Mouse (Mus musculus) adipocyte (in vitro differentiated cells): Measurements from ENCODE around the gene Gm765.

ENCODE experiments used
- DNase-seq: peaks from one replicate; pipeline ENCODE4 v3.0.0-alpha.2; 2016; ENCODE audit warnings: low spot score

The Gm765 gene

DNA sequence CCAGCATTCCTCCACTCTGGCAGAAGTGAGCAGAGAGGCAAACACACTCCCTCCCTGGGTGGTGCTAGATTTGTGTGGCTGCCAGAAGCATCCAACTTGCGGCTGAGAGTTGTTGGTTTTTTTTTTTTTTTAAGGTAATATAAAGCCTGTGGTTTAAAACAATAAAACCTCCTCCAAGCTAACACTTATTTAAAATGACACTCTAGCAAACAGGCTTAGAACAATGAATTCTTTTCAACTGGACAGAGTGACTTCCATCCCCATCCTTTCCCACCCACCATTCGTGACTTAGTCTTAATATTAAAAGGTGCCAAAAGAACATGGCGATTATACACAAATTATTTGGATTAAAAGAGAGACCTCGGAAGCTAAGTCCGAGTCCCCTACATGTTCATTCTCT is at the start of gene Gm765:
TSS of gene Gm765 (minus strand) at position 101 of the 400 bp plus-strand sequence.
- DNase-seq: no peak

DNA sequence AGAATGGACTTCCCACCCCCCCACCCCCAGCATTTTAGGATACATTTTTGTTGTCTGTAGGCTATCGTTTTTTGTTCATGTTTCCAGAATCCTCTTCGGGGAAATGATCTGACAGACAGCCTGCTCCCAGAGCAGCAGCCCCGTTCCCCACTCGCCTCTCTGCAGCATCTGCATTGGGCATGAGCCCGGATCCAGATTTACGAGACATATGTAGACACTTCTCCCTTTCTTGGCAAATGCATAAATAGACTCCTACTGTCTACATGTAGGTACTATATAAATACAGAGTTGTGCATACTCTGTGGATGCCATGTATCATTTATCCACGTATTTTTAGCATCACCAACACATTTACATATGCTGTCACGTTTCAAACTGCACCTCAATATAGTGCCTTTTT is 42.9 kb upstream of the Gm765 start:
- DNase-seq: no peak

- no peak for DNase-seq
Measured at GRCm38 (mm10) chr6:98384431-98384830, 41.9 kb upstream of the Gm765 start.

DNA sequence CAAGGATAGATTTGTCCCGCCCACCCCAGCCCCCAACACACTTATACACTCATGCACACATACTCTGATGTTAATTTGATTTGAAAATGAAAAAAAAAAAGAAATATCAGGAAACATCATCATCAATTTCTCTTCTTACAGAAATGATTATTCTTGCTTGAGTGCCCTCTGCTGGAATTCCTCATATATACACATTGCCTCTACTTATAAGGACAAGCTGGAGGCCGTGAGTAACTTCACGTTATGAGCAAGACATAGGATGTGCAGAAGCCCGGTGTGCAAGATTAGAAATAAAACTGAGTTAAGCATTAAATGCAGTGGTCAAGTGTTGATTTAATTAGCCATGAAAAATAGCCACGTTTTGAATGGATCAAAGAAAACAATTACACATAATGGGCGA is 40.9 kb upstream of the Gm765 start:
- peak; percentile 44 for DNase-seq

- DNase-seq: no peak
Measured at GRCm38 (mm10) chr6:98366199-98366598, 23.6 kb upstream of the Gm765 start.

DNA sequence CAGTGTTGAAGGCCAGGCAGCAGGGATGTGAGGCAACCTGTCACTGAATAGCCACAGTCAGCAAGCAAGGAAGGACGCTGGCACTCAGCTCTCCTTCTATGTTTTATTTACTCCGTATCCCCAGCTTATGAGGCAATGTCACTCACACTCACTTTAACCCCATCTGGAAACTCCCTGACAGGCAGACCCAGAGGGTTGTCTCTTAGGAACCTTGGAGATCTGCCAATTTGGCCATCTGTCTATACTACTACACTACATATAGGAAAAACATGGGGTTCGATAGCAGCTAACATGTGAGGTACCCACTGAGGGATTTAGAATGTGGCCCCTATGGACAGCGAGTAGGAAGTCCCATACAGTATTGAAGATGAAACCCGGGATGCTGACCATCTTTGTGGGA is 12.7 kb upstream of the Gm765 start:
- DNase-seq: no peak

- no peak for DNase-seq
Measured at GRCm38 (mm10) chr6:98353285-98353684, 10.7 kb upstream of the Gm765 start.

DNA sequence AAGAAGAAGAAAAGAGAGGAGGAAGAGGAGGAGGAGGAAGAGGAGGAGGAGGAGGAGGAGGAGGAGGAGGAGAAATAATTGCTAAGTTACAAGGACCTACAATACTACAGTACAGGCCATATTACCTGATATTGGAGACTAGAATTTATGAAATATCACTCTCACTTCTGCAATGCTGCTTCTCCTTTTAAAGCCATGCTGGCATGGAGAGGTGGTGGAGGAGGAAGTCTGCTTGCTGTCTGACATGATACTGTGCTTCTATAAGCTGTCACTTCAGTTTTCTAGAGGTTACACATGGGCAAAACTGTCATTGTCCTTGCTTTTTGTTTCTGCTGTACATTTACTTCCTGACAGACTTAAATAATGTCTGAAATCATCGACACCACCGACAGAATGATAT is 9.8 kb downstream of the Gm765 start:
- DNase-seq: no peak

- no peak for DNase-seq
Measured at GRCm38 (mm10) chr6:98311659-98312058, 30.9 kb downstream of the Gm765 start.

DNA sequence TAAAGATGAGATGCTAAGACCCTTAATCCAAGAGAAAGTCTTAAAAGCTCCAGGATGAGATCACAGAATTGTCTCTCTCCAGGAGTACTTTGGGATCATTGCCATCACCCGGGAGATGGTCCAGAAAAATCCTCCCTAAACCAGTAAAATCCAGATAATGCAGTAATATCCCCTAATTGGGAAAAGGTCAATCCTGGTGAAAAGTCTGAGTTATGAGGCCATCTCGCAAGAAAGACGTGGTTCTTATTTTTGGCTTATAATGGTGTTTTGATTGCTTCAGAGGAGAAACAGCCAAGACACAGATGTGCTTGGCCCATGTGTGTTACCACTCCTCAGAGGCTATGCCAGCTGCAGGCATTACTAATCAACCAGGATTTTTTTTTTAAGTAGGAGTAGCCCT is 34.9 kb downstream of the Gm765 start:
- peak; percentile 32 for DNase-seq

GRCm38 (mm10) chr6:98307159-98307558 is 35.4 kb downstream of the Gm765 start:
- DNase-seq: no peak

GRCm38 (mm10) chr6:98292064-98292463 is 50.5 kb downstream of the Gm765 start:
- no peak for DNase-seq

- no peak for DNase-seq
Measured at GRCm38 (mm10) chr6:98288316-98288715, 54.2 kb downstream of the Gm765 start.

GRCm38 (mm10) chr6:98287521-98287920 is 55.0 kb downstream of the Gm765 start:
- no peak for DNase-seq

DNA sequence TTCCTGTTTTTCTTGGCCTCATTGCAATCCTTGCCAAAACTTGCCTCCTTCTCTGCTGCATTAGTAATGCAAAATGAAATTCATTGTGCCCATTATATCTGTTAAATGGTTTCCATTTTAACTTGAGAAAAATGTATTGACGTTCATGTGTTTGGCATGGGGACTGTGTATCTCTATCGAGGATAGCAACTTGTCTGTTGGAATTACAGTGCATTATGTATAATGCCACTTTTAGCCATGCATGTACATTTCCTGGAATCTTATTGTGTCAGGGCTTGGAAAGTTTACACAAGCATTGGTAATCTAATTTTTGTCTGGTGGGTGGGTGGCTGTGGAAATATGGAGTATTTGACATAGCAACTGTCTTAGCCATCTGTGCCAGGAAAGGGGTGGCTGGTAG is 57.4 kb downstream of the Gm765 start:
- DNase-seq: no peak

DNA sequence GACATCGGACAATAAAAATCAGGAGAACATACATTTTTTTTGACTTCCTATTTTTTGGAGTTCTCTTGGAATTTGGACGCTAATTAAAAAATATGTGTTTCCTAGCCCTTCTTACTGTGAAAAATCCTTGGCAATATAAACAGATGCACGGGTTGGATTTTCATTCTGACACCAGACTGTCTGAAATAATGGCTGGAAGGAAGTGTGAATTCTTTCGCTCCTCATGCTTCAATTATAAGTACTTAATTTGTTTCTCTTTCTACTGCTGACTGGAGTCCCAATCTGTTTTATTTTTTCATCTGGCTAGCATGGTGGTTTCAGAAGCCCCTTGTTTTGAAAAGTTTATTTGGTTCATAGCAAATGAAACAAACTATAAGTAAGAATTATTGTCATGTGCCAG is 59.8 kb downstream of the Gm765 start:
- no peak for DNase-seq

DNA sequence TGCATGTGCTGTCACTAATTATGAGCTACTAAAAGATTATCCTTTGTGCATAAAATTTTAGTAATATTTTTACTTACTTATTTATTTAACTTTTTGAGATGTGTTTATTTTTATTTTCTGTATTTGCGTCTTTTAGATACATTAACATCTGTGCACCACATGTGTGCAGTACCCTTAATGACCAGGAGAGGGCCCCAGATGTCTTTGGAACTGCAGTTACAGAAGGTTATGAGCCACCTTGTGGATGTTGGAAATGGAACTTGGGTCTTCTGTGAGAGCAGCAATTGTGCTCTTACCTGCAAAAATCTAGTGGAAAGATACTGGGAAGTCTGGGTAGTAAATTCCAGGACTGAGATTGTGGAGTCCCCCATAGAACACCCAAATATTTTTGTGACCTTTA is 71.0 kb downstream of the Gm765 start:
- DNase-seq: no peak

- DNase-seq: no peak
Measured at GRCm38 (mm10) chr6:98262961-98263360, 79.6 kb downstream of the Gm765 start.

GRCm38 (mm10) chr6:98259016-98259415 is 83.5 kb downstream of the Gm765 start:
- no peak for DNase-seq

DNA sequence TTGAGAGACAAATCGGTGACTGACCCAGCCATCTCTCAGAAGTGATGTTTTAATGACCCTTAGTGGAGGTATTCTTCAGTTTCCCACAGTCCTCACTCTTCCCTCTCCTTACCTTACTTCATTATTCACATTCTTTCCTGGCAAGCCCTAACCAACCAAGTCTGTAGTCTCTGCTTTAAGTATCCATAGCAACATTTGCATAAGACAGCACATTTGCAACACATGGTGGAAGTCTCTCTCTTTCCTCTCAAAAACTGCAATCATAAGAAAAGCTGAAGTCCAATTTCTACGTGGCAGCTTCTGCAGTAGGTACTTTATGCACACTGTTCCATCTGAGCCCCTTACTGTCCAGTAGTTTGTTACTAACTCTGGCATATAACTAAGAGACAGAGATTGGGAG is 96.1 kb downstream of the Gm765 start:
- DNase-seq: no peak

GRCm38 (mm10) chr6:98243186-98243585 is 99.4 kb downstream of the Gm765 start:
- no peak for DNase-seq

GRCm38 (mm10) chr6:98240561-98241272 is 101.8 kb downstream of the Gm765 start:
- DNase-seq: no peak

DNA sequence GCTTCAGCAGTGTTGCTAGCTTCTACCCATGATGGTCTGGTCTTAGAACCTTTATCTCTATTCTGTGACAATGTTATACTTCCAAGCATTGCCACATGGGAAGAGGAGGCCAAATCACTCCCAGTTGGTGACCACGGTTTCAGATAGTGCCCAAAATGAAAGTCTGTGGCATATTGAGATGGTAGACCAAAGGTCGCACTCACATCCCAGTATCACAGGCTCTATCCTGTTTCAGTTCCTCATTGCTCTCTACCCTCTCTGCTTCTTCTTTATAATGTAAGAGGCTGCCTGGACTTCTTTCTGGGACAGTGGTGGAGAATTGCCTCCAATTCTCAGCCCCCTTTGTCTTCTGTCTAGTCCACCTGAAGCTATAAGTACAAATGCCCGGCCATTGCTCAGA is 108.5 kb downstream of the Gm765 start:
- DNase-seq: no peak

- DNase-seq: no peak
Measured at GRCm38 (mm10) chr6:98223923-98224322, 118.6 kb downstream of the Gm765 start.
